Mouse (Mus musculus) CD4-positive, CD25-positive, alpha-beta regulatory T cell, adult 2 months (primary cell): ENCODE results near the gene Olfr181.

ENCODE experiments used
- DNase-seq: peaks from one replicate; pipeline ENCODE4 v3.0.0-alpha.2; 2012; ENCODE audit warnings: low read depth, low spot score

The Olfr181 gene

GRCm38 (mm10) chr16:58928655-58929054 lies at the start of gene Olfr181:
TSS of gene Olfr181 (minus strand) at chr16:58928755.
- DNase-seq, result no peak

DNA sequence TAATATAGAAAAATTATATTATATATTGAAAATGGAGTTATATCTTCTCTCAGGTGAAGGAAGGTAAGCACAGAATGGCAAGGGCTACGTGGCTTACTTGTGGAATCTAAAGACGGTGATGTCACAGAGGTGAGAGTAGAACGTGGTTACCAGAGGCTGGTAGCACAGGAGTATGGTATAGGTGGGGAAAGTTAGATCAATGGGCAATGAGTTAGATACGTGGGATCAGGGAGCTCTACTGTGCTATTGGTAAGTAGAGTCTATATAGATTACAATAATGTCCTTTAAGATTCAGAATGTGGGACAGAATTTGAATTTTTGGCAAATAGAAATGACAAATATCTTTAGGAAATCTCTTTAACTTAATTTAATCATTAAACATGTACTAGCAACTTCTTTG lies 737 bp upstream of the Olfr181 start, which contains the start of gene Olfr180:
TSS of gene Olfr180 (minus strand) at position 101 of the 400 bp plus-strand sequence.
- DNase-seq, result no peak

GRCm38 (mm10) chr16:58891963-58892362 lies 36.6 kb downstream of the Olfr181 start, which contains the start of gene Olfr178:
TSS of gene Olfr178 (minus strand) at chr16:58892063.
- no peak for DNase-seq

- DNase-seq, result no peak
Measured at GRCm38 (mm10) chr16:58884416-58884815, 44.1 kb downstream of the Olfr181 start.
